Mouse (Mus musculus): Measurements from ENCODE around the gene Eya4.

DNA sequence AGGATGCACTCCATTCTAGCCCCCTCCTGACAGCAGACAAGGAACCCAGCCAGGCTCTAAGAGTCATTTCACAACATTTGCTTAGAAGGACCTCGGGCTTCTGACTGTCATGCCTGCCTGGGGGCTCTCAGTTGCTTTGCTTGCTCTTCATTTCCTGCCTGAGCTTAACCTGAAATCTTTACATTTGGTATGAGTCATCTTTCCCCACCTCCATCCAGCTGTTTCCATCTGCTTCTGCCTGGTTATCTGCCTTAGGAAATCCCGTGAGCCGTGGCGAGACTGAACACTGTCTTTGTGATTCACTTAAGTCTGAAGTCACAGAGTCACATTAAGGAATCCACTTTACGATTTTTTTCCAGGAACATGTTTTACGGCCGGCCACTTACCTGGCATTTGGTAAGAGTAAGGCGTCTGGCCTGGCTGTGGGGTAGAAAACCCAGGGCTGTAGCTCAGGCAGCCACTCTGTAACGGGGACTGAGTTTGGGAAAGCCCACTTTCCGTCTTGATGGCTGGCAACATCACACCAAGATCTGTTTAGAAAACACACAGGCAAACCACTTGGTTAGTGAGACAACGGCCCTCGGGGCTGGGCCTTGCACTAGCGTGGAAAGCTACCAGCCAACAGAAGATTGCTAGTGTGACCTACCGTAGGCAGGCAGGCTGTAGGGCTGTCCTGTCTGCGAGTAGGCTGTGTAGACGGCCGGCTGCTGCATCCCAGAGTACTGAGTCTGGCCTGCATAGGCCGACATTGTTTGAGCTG lies 193.5 kb downstream of the Eya4 start:
- TF ChIP-seq POLR2A (IDR thresholded peaks at IDR 0.05; ENCODE audit: borderline replicate concordance, low read depth, low read length) = no peak
- no peak for TF ChIP-seq CTCF (IDR thresholded peaks at IDR 0.05; ENCODE audit: low read depth, low read length)
